Comparison of ENCODE assay signal across 24 mouse cellular contexts in genomic region chr2:109038131-109038695, GRCm38 (mm10).
DNase-seq lines count a peak whose midpoint lies in the region; ATAC-seq and TF ChIP-seq lines count a peak whose summit lies in the region.
"Had no signal": no experiment of that assay in that cellular context is flagged by ENCODE, and none has a peak within 500 bp of the region (broad histone marks: within the 10 kb centered on the region; RNA-seq: fewer than 3 reads in every experiment).

No protein-coding gene starts in this region.

- WGBS in forebrain, embryonic 11.5 days: 46% methylated on average over 6 of the region's 6 CpGs
- WGBS in forebrain, embryonic 10.5 days: 69% methylated on average over 6 of the region's 6 CpGs
- WGBS in forebrain, embryonic 14.5 days: 15% methylated on average over 6 of the region's 6 CpGs
- 22% methylated on average over 6 of the region's 6 CpGs for WGBS in forebrain, postnatal 0 days
- WGBS in heart, adult 2 months: 77% methylated on average over 6 of the region's 6 CpGs

- TF ChIP-seq EP300 in heart, adult 2 months (IDR thresholded peaks at IDR 0.05; ENCODE audit: insufficient read depth, low read depth, low read length): no peak

- H3K36me3 ChIP-seq in forebrain, embryonic 11.5 days (ENCODE audit: control insufficient read depth, insufficient read depth, low read length): no peaks in the 10 kb centered on the region
- H3K36me3 ChIP-seq in forebrain, embryonic 10.5 days (replicated peaks): no peaks in the 10 kb centered on the region
- H3K36me3 ChIP-seq in forebrain, embryonic 14.5 days (ENCODE audit: control insufficient read depth, insufficient read depth, low read length): no peaks in the 10 kb centered on the region
- H3K36me3 ChIP-seq in forebrain, postnatal 0 days (ENCODE audit: insufficient read depth): no peaks in the 10 kb centered on the region
- H3K36me3 ChIP-seq in heart, adult 2 months (ENCODE audit: control insufficient read depth, insufficient read depth, low read length): no peaks in the 10 kb centered on the region
- H3K36me3 ChIP-seq: heart, embryonic 10.5 days; heart, embryonic 13.5 days had no signal

- ATAC-seq in forebrain, embryonic 11.5 days (replicated peaks; ENCODE audit: low FRiP score): peak; percentile 74
- ATAC-seq in forebrain, embryonic 14.5 days: peak; percentile 62
- ATAC-seq in forebrain, postnatal 0 days: 0 out of 2 replicates have a peak, but pooled peaks have one; percentile 32
- ATAC-seq: hindbrain, postnatal 0 days; inflammation-experienced regulatory T-cells, adult 6 months; intestine, embryonic 16.5 days; Patski had no signal

- no peak overlapping the region for H3K4me3 ChIP-seq in forebrain, embryonic 11.5 days (ENCODE audit: low read depth, low read length)
- no peak overlapping the region for H3K4me3 ChIP-seq in forebrain, embryonic 10.5 days
- H3K4me3 ChIP-seq in forebrain, embryonic 14.5 days (ENCODE audit: low read depth, low read length): no peak overlapping the region
- H3K4me3 ChIP-seq in forebrain, postnatal 0 days (ENCODE audit: low read depth, low read length): no peak overlapping the region
- no peak overlapping the region for H3K4me3 ChIP-seq in heart, adult 2 months
- H3K4me3 ChIP-seq: heart, embryonic 10.5 days; heart, embryonic 13.5 days had no signal

- no peaks in the 10 kb centered on the region for H3K27me3 ChIP-seq in forebrain, embryonic 11.5 days (ENCODE audit: control insufficient read depth, insufficient read depth, low read length)
- H3K27me3 ChIP-seq in forebrain, embryonic 10.5 days (ENCODE audit: poor library complexity, severe bottlenecking): no peaks in the 10 kb centered on the region
- no peaks in the 10 kb centered on the region for H3K27me3 ChIP-seq in forebrain, embryonic 14.5 days (replicated peaks; ENCODE audit: control insufficient read depth, insufficient read depth, low read length)
- H3K27me3 ChIP-seq in forebrain, postnatal 0 days (ENCODE audit: insufficient read depth, low read length): no peaks in the 10 kb centered on the region
- no peaks in the 10 kb centered on the region for H3K27me3 ChIP-seq in heart, adult 2 months (ENCODE audit: control insufficient read depth, insufficient read depth, low read length)
- H3K27me3 ChIP-seq: heart, embryonic 13.5 days; Patski had no signal

- H3K4me2 ChIP-seq in forebrain, embryonic 11.5 days (ENCODE audit: low read depth, low read length, severe bottlenecking): no peak overlapping the region
- no peak overlapping the region for H3K4me2 ChIP-seq in forebrain, embryonic 14.5 days (ENCODE audit: low read length)
- H3K4me2 ChIP-seq in forebrain, postnatal 0 days (ENCODE audit: low read depth): no peak overlapping the region
- H3K4me2 ChIP-seq: heart, embryonic 13.5 days; hindbrain, embryonic 14.5 days had no signal

- TF ChIP-seq CTCF in forebrain, postnatal 0 days (IDR thresholded peaks at IDR 0.05; ENCODE audit: low read depth): no peak
- no peak for TF ChIP-seq CTCF in heart, adult 2 months (IDR thresholded peaks at IDR 0.05)

- H3K27ac ChIP-seq in forebrain, embryonic 11.5 days (ENCODE audit: low read depth, low read length): no peak overlapping the region
- H3K27ac ChIP-seq in forebrain, embryonic 10.5 days: no peak overlapping the region
- H3K27ac ChIP-seq in forebrain, embryonic 14.5 days (ENCODE audit: low read depth, low read length): no peak overlapping the region
- H3K27ac ChIP-seq in forebrain, postnatal 0 days (ENCODE audit: low read depth, low read length): no peak overlapping the region
- H3K27ac ChIP-seq in heart, adult 2 months: no peak overlapping the region
- H3K27ac ChIP-seq: heart, embryonic 10.5 days; heart, embryonic 13.5 days; hindbrain, embryonic 14.5 days; hindbrain, postnatal 0 days had no signal

- no peaks in the 10 kb centered on the region for H3K79me2 ChIP-seq in heart, adult 2 months (replicated peaks; ENCODE audit: control insufficient read depth, insufficient read depth, low read length)

- no peak for DNase-seq in forebrain, embryonic 11.5 days (ENCODE audit: low spot score)
- no peak for DNase-seq in forebrain, embryonic 10.5 days (ENCODE audit: extremely low spot score, low spot score)
- DNase-seq in forebrain, embryonic 14.5 days (ENCODE audit: low spot score): peak; percentile 56
- DNase-seq in forebrain, postnatal 0 days: no peak
- no peak for DNase-seq in lung, postnatal 10 days
- DNase-seq in cerebellum, adult 18-20 months: no peak
- DNase-seq in left cerebral cortex, adult 11 months (ENCODE audit: low spot score): no peak
- DNase-seq in heart, adult 2 months: no peak
- DNase-seq: adrenal gland, postnatal 10 days; adrenal gland, postnatal 36 days; cerebellum, adult 11-12 months; cerebellum, adult 9-10 months; cerebellum, postnatal 14 days; gastrocnemius, postnatal 25 days; heart, adult 18-20 months; heart, postnatal 14 days; heart, postnatal 4 days had no signal

- H3K9me3 ChIP-seq in forebrain, embryonic 11.5 days (ENCODE audit: control insufficient read depth, low read length): no peaks in the 10 kb centered on the region
- H3K9me3 ChIP-seq in forebrain, embryonic 10.5 days: no peaks in the 10 kb centered on the region
- no peaks in the 10 kb centered on the region for H3K9me3 ChIP-seq in forebrain, embryonic 14.5 days (replicated peaks; ENCODE audit: control insufficient read depth, low read length)
- no peaks in the 10 kb centered on the region for H3K9me3 ChIP-seq in forebrain, postnatal 0 days (ENCODE audit: low read length)
- H3K9me3 ChIP-seq: heart, embryonic 10.5 days; heart, embryonic 13.5 days had no signal

- no peak for TF ChIP-seq POLR2A in heart, adult 2 months (IDR thresholded peaks at IDR 0.05; ENCODE audit: insufficient read depth, low read depth, low read length)

- no peak overlapping the region for H3K9ac ChIP-seq in forebrain, embryonic 11.5 days (ENCODE audit: low read length)
- H3K9ac ChIP-seq in forebrain, embryonic 14.5 days (ENCODE audit: low read length): no peak overlapping the region
- H3K9ac ChIP-seq in forebrain, postnatal 0 days: no peak overlapping the region
- no peak overlapping the region for H3K9ac ChIP-seq in heart, adult 2 months (ENCODE audit: low read depth, low read length)
- H3K9ac ChIP-seq: heart, embryonic 13.5 days; hindbrain, embryonic 14.5 days had no signal

- H3K4me1 ChIP-seq in forebrain, embryonic 11.5 days (replicated peaks; ENCODE audit: control insufficient read depth, insufficient read depth, low read length): no peaks in the 10 kb centered on the region
- peaks cover 8% of the 10 kb centered on the region for H3K4me1 ChIP-seq in forebrain, embryonic 10.5 days
- H3K4me1 ChIP-seq in forebrain, embryonic 14.5 days (ENCODE audit: control insufficient read depth, insufficient read depth, low read length): peaks cover 2% of the 10 kb centered on the region; the same call in 1 of the 2 replicates
- no peaks in the 10 kb centered on the region for H3K4me1 ChIP-seq in forebrain, postnatal 0 days (ENCODE audit: insufficient read depth)
- H3K4me1 ChIP-seq in heart, adult 2 months (ENCODE audit: control insufficient read depth, insufficient read depth, low read length): no peaks in the 10 kb centered on the region
- H3K4me1 ChIP-seq: heart, embryonic 10.5 days; heart, embryonic 13.5 days had no signal

- intact Hi-C loops in heart, adult 2 months (cut with DNase I): no loop called here
